Comparison of ENCODE assay signal across 10 mouse cellular contexts in genomic region chr11:32937167-32937566, GRCm38 (mm10).
"Had no signal": no experiment of that assay in that cellular context is flagged by ENCODE, and none has a peak within 500 bp of the region (broad histone marks: within the 10 kb centered on the region; RNA-seq: fewer than 3 reads in every experiment).

No protein-coding gene starts in this region.

- DNase-seq: kidney, adult 18-20 months; kidney, postnatal 10 days; kidney, postnatal 4 days; left cerebral cortex, postnatal 4 days; lung, adult 2 months; lung, postnatal 36 days; midbrain, embryonic 14.5 days; right cerebral cortex, postnatal 25 days; thymus, adult 2 months; thymus, postnatal 25 days had no signal
